Mouse (Mus musculus): ENCODE data around the gene Tgfb1.

DNA sequence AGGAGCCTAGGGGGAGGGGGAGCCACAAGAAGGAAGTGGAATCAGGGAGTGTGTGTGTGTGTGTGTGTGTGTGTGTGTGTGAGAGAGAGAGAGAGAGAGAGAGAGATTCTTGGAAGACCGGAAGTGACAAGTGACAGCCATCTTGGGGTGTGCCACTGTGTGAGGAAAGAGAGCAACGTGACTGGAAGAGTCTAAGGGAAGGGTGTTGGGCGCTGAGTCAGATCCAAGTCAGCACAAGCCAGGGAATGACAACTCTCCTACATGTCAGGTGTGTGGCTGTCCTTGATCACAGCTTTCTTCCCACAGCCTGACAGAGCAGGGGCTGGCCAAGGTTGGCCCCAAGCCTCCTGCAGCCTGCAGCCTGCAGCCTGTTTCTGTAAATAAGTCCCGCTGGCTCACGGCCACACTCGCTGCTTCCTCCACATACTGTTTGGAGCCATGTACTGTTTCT, 19.0 kb downstream of the Tgfb1 start:
- no peak for TF ChIP-seq CTCF (IDR thresholded peaks at IDR 0.05; ENCODE audit: low read depth, low read length)
- no peak for TF ChIP-seq POLR2A (IDR thresholded peaks at IDR 0.05; ENCODE audit: extremely low read depth, insufficient read depth, low read length)

All from liver, adult 2 months (tissue).